Mouse (Mus musculus): ENCODE results near the gene Rlbp1. TPM values are rescaled to one million over a fixed set of nuclear protein-coding genes. Genes with fewer than 3 reads are reported as not detected.

Gene Rlbp1
- not detected for polyA plus RNA-seq (2017; shearing (Covaris generic))

DNA sequence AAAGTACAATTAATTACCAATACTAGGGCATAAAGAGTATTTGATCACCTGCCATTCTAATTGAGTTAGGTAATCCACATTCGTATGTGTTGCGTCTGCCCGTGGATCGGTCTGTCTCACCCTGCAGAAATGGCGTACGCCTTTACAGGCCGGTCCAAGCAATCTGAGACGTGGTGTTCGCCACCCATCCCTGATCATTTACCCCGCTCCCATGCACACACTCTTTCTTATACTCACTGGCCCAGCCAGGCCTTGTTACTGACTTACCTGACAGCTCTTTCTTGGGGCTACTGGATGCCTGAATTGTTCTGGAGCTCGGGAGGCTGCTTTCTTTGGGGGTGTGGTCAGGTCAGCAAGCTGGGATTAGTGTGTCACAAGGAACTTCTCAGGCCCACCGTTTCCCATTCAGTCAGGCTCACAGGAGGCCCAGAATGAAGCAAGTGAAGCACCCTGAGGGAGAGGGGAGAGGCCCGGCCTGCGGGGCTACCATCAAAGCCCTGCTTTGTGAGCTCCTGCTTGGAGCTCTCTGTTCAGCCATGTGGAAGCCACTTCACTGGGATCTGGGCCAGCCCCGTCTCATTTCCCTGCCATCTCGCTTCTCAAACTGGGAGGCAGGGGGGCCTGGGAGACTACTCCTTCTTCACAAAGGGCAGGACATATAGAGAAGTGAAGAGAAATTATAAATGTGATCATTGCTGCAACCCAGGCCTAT is at the start of gene Rlbp1:
Gene Rlbp1 (minus strand): TSS at position 627 of the 712 bp plus-strand sequence.
- no peak for ATAC-seq

GRCm38 (mm10) chr7:79428243-79428642 is 41.4 kb upstream of the Rlbp1 start:
- ATAC-seq = no peak

GRCm38 (mm10) chr7:79425804-79426203 is 39.0 kb upstream of the Rlbp1 start:
- no peak for ATAC-seq

GRCm38 (mm10) chr7:79422876-79423275 is 36.0 kb upstream of the Rlbp1 start:
- ATAC-seq = peak; percentile 32

DNA sequence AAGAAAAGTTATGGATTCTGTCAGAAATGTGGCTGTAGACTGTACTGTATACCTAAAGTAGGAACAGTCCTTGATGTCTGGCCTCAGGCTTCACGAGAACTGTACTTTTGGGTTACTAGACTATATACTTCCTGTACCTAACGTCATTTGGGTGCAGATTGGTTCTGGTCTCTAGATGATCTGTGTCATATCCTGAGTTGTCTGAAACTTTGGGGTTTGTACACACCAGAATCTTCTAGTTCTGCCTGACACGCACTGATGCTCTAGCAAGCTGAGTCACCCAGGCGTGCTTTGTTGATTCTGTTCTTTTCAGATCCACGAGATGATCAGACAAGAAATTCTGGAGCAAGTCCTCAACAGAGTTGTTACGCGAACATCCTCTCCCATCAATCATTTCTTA is 33.1 kb upstream of the Rlbp1 start:
- peak; percentile 74 for ATAC-seq

GRCm38 (mm10) chr7:79414449-79415375 is 27.9 kb upstream of the Rlbp1 start:
- no peak for ATAC-seq

- no peak for ATAC-seq
Measured at GRCm38 (mm10) chr7:79400296-79400695, 13.4 kb upstream of the Rlbp1 start.

DNA sequence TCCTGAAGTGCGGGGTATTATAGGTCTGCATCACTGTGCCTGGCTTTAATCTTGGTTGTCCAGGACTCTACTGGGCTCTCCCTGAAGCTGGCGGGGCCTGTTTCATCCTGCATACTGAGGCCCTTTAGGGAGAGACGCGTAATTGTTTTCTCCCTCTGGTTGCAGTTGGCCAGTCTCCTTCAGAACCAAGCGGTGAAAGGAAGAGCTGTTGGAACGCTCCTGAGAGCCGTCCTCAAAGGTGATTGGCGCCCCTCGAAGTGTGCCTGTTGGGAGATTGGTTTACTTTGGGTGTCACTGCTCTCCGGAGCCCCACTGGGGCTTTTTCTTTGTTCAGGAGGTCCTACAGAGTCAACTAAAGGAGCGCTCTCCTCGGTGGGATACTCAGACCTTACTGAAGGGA is 12.1 kb upstream of the Rlbp1 start:
- ATAC-seq = no peak

- ATAC-seq = no peak
Measured at GRCm38 (mm10) chr7:79398426-79398825, 11.6 kb upstream of the Rlbp1 start.

- no peak for ATAC-seq
Measured at GRCm38 (mm10) chr7:79397446-79397963, 10.7 kb upstream of the Rlbp1 start.

DNA sequence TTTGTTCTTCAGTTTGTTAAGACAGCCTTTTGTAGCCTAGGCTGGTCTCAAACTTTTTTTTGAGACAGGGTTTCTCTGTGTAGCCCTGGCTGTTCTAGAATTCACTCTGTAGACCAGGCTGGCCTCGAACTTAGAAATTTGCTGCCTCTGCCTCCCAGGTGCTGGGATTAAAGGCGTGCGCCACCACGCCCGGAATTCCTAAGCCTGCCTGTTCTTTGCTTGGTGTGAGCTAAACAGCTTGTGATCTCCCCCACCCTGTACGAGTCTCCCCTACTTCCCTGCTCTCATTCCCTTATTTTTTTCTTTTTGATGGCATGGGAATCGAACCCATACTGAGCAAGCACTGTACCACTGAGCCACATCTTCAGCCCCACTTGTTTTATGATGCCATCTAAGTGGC is 8.3 kb upstream of the Rlbp1 start:
- no peak for ATAC-seq

GRCm38 (mm10) chr7:79394666-79395065 is 7.8 kb upstream of the Rlbp1 start:
- no peak for ATAC-seq

DNA sequence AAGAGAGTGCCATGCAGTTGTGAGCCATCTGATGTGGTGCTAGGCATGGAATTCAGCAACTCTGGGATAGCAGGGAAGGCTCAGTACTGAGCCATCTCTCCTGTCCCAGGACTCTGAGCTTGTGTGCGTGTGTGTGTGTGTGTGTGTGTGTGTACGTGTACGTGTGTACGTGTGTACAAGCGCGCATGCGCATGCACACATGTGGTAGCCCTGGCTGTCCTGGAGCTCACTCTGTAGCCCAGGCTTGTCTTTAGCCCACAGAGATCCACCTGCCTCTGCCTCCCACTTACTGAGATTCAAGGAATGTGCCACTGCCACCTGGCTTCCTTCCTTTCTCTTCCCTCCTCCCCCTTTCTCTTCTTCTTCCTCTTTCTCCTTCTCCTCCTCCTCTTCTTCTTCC is 7.1 kb upstream of the Rlbp1 start:
- no peak for ATAC-seq

- peak; percentile 53 for ATAC-seq
Measured at GRCm38 (mm10) chr7:79392860-79393513, 6.1 kb upstream of the Rlbp1 start.

GRCm38 (mm10) chr7:79391883-79392649 is 5.2 kb upstream of the Rlbp1 start, which contains the start of gene Fanci:
Gene Fanci, plus strand, starts transcription at chr7:79391929.
- ATAC-seq = peak; percentile 92

- no peak for ATAC-seq
Measured at GRCm38 (mm10) chr7:79391471-79391870, 4.6 kb upstream of the Rlbp1 start.

GRCm38 (mm10) chr7:79390141-79390708 is 3.4 kb upstream of the Rlbp1 start:
- no peak for ATAC-seq

GRCm38 (mm10) chr7:79388671-79389206 is 1.9 kb upstream of the Rlbp1 start:
- no peak for ATAC-seq

DNA sequence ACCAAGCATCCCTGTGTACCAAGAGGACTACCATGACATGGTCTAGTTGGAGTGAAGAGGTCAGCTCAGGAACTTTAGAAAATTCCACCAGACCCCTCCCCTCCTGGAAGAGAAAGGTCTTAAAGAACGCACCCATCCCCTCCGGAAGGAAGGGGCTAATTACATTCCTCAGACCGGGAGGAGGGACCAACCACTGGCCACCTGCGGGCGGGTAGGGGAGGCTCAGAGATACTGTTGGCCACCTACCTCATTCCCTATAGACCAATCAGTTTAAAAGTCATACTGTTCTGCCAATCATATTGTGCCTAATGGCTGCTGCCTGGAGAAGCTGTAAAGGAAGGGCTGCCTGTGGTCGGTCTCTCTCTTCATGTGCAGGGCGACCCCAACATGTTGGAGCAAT is 1.1 kb upstream of the Rlbp1 start:
- no peak for ATAC-seq

DNA sequence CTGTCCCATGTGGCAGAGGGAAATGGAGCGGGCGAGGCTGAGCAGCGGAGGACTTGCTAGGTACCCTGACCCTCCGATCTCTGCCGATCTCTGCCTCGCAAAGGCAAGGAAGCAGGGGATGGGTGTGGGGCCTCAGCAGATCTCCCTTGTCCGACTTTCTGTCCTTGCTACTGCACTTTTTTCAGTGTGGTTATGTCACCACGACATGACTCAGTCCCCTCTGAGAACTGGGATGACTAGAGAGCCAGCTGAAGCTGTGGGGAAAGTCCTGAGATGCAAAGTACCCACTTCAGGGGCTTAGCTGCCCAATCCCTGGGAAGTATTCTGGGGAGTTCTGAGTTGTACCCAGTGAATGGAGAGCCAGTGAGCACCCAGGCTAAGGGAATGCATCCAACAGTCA is 292 bp upstream of the Rlbp1 start:
- ATAC-seq = no peak

DNA sequence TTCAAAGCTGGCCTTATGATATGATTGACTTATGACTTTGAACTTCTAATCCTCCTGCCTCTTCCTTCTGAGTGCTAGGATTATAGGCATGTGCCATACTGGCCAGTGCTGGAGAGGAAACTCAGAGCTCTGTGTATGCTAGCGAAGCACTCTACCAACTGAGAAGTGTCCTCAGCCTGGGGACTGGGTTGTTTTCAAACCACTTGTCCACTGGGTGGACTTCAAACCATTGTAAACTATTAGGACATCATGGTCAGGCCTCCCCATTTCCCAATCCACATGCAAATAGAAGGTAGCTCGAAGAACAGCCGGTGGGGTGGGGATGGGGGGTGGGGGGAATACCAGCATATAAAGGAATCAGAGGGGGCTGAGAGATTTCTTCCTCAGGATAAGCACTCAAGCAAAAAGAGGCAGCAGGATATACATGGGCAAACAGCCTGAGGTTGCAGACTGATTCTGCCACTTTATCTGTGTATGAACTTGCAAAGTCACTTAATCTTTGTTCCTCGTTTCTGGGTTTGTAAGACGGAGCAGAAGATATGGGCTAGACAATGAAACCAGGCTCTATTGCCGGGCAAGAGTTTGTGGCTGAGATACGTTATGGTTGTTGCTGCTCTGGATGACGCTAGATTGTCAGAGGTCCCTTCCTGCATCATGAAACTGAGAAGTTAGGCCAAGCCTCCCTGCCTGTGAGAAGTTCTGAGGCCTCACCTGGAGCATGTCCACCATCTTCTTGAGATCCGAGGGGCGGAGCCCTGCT is 10.2 kb downstream of the Rlbp1 start:
- no peak for ATAC-seq

Data from inflammation-experienced regulatory T-cells, adult 6 months (primary cell).